Mouse (Mus musculus): Measurements from ENCODE around the gene Ric3. TPM values are rescaled to one million over a fixed set of nuclear protein-coding genes. Genes with fewer than 3 reads are reported as not detected.

Ric3 gene
- polyA plus RNA-seq, 1 experiment from 2014 or later, result 3.4 TPM

DNA sequence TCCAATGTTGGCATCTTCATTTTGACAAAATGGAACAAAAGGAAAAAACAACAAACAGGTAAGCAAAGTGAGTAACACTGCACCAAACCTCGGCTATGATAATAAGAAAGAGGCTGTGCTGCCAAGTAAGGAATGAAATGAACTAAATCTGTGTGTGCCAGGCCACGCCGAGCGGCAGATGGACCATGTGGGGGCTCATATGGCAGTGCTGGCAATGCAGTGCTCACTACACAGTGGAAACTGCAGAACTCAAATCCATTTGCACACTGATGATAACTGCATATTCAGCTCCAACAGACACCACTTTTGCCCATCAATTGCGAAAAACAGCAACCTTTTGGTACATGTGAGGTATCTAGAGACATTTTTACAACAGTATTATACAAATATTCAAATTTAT lies 43.7 kb downstream of the Ric3 start:
- no peaks in the 10 kb centered on the region for H3K9me3 ChIP-seq (replicated peaks)
- H3K9ac ChIP-seq, result no peak overlapping the region
- no peaks in the 10 kb centered on the region for H3K36me3 ChIP-seq
- 66% methylated on average over 5 of the region's 5 CpGs for WGBS
- no peak overlapping the region for H3K4me2 ChIP-seq (replicated peaks)
- ATAC-seq (ENCODE audit: insufficient number of reproducible peaks, low FRiP score, low TSS enrichment, low read depth), result no peak
- no peaks in the 10 kb centered on the region for H3K27me3 ChIP-seq
- H3K4me3 ChIP-seq (replicated peaks), result no peak overlapping the region
- H3K4me1 ChIP-seq, result peaks cover 3% of the 10 kb centered on the region; the same call in 1 of the 2 replicates
- no peak overlapping the region for H3K27ac ChIP-seq (replicated peaks)

DNA sequence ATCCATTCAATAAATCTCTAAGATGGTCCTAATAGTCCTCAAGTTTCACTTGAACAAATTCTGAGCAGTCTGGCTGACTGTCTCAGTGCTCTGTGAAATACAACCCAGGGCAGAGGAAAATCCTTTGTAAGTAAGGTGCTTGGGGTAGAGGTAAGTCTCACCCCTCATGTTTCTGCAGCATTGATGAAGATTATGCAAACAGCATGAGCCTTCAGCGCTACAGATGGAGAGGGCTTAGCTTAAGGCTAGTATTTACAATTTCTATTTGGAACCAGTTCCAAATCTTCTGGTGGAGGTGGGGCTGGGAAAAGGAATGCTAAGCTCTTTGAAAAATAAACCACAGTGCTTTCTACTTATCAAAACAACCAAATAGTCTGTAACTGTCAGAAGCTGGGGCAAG lies 44.1 kb downstream of the Ric3 start:
- H3K4me3 ChIP-seq (replicated peaks), result no peak overlapping the region
- no peaks in the 10 kb centered on the region for H3K9me3 ChIP-seq (replicated peaks)
- H3K9ac ChIP-seq, result no peak overlapping the region
- H3K27ac ChIP-seq (replicated peaks), result no peak overlapping the region
- H3K4me1 ChIP-seq, result peaks cover 3% of the 10 kb centered on the region; the same call in 1 of the 2 replicates
- ATAC-seq (ENCODE audit: insufficient number of reproducible peaks, low FRiP score, low TSS enrichment, low read depth), result no peak
- WGBS, result 23% methylated on average over 1 of the region's 1 CpGs
- H3K27me3 ChIP-seq, result no peaks in the 10 kb centered on the region
- H3K4me2 ChIP-seq (replicated peaks), result no peak overlapping the region
- H3K36me3 ChIP-seq, result no peaks in the 10 kb centered on the region

DNA sequence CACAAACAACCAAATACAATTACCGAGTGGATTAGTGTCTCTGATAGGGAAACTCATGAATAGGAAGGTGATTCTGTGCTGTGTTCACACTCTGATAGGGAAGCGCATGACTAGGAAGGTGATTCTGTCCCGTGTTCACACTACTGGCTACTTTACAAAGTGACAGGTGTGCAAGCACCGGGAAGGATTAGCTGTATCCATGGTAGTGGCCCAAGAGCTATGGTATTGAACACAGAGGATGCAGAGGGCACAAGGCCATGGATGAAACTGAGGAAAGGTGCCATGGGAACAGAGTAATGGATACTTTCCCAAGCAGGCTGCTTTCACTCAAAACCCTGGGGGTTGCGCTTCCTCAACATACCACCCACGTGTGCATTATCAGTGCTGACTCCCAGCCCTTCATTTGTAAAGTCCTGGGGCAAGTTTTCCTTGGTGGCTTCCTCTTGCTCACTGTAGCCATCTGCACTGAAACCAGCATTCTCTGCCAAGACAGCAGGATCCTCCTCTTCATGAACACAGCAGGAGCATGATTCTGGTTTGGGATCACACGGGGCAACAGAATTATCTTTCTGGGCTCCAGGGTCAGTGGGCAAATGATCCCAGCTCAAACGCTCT lies 44.9 kb downstream of the Ric3 start:
- H3K36me3 ChIP-seq, result no peaks in the 10 kb centered on the region
- no peak overlapping the region for H3K4me2 ChIP-seq (replicated peaks)
- peaks cover 3% of the 10 kb centered on the region; the same call in 1 of the 2 replicates for H3K4me1 ChIP-seq
- H3K4me3 ChIP-seq (replicated peaks), result no peak overlapping the region
- no peaks in the 10 kb centered on the region for H3K9me3 ChIP-seq (replicated peaks)
- no peak overlapping the region for H3K9ac ChIP-seq
- no peak for ATAC-seq (ENCODE audit: insufficient number of reproducible peaks, low FRiP score, low TSS enrichment, low read depth)
- H3K27me3 ChIP-seq, result no peaks in the 10 kb centered on the region
- no peak overlapping the region for H3K27ac ChIP-seq (replicated peaks)
- 73% methylated on average over 8 of the region's 8 CpGs for WGBS

DNA sequence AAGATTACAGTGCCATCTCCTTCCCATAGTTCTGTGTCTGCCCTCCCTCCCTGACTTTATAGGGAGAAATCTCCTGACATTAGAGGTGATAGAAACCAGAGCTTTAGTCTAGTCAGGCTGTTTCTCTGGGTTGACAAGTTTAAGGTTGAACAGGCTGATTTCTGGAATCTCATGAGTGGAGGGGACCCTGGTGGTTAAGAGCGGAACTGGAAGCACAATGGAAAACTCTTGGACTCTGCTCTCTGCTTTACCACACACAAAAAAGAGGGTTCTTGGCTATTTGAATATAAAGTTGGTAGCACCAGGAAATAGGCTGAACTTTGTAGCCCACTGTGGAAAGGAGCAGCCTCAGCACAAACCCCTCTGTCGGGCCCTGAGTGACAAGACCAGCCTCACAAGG lies 51.1 kb downstream of the Ric3 start:
- no peaks in the 10 kb centered on the region for H3K9me3 ChIP-seq (replicated peaks)
- 79% methylated on average over 2 of the region's 2 CpGs for whole genome bisulfite sequencing

DNA sequence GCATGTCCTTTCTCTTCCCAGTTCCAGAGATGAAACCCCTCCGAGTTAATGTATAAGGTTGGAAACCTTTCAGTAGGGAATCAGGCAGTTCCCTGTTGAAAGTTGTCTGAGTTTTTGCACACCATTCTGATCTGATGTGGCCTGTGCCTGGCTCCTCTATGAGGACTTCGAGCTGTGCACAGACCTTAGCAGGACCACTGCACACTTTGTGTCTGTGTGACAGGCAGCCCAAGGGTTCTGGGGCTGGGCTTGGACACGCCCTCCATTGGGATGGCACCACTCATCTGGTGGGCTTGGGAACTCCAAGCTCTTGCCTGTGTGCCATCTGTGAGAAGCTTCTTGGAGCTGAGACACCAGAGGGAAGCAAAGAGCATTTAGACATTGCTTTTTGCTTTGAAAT lies 51.8 kb downstream of the Ric3 start:
- ATAC-seq (ENCODE audit: insufficient number of reproducible peaks, low FRiP score, low TSS enrichment, low read depth), result no peak
- H3K9me3 ChIP-seq (replicated peaks), result no peaks in the 10 kb centered on the region
- no peak overlapping the region for H3K4me3 ChIP-seq (replicated peaks)
- no peak overlapping the region for H3K9ac ChIP-seq
- no peak overlapping the region for H3K4me2 ChIP-seq (replicated peaks)
- H3K4me1 ChIP-seq, result no peaks in the 10 kb centered on the region
- WGBS, result 77% methylated on average over 3 of the region's 3 CpGs
- H3K27ac ChIP-seq (replicated peaks), result no peak overlapping the region
- no peaks in the 10 kb centered on the region for H3K27me3 ChIP-seq
- H3K36me3 ChIP-seq, result no peaks in the 10 kb centered on the region

More for the DNA sequence above, 51.1 kb downstream of the Ric3 start:
- Histone ChIP-seq H3K4me2 (replicated peaks) (no peak overlapping the region), H3K4me3 (replicated peaks) (no peak overlapping the region), H3K36me3 (no peaks in the 10 kb centered on the region), H3K27me3 (no peaks in the 10 kb centered on the region), H3K9ac (no peak overlapping the region), H3K4me1 (no peaks in the 10 kb centered on the region), H3K27ac (replicated peaks) (no peak overlapping the region)
- no peak for ATAC-seq (ENCODE audit: insufficient number of reproducible peaks, low FRiP score, low TSS enrichment, low read depth)

DNA sequence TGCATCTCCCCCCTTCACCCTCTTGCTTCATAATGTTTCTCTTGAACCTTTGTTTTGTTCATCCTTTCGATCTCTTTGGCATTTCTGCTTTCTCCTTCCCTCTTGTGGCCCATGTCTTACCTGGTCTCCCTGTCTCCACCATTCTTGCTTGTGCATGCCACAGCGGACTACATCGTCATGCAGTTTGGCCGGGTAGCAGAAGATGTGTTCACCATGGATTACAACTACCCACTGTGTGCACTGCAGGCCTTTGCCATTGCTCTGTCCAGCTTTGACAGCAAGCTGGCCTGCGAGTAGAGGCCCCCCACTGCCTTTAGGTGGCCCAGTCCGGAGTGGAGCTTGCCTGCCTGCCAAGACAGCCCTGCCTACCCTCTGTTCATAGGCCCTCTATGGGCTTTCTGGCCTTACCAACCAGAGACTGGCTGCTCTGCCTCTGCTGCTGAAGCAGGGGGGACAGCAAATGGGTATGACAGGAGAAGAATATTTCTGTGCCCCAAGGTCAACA lies 53.1 kb downstream of the Ric3 start:
- WGBS, result 79% methylated on average over 6 of the region's 6 CpGs
- H3K9me3 ChIP-seq (replicated peaks), result no peaks in the 10 kb centered on the region
- H3K4me2 ChIP-seq (replicated peaks), result no peak overlapping the region
- H3K4me1 ChIP-seq, result no peaks in the 10 kb centered on the region
- H3K36me3 ChIP-seq, result no peaks in the 10 kb centered on the region
- no peak overlapping the region for H3K4me3 ChIP-seq (replicated peaks)
- no peak overlapping the region for H3K27ac ChIP-seq (replicated peaks)
- no peaks in the 10 kb centered on the region for H3K27me3 ChIP-seq
- no peak overlapping the region for H3K9ac ChIP-seq
- no peak; the same call in 1 of the 2 replicates for ATAC-seq (ENCODE audit: insufficient number of reproducible peaks, low FRiP score, low TSS enrichment, low read depth)

DNA sequence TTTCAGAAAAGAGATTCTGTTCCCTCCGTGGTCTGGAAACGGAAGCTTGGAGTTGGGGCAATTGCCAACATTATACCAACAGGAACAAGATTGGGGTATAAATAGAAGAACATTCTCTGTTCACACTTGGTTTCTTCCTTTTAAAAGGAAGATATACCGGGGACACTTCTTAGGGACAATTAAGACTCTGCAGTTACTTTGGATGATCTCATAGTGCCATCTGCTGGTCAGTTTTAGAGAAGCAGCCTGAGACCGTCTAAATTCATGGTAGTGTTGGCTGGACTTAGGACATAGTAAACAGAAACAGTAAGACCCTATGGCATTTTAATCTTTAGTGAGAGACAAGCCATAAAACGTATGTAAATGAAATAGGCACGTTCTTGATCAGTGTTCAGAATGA lies 54.9 kb downstream of the Ric3 start:
- ATAC-seq (ENCODE audit: insufficient number of reproducible peaks, low FRiP score, low TSS enrichment, low read depth), result no peak
- no peak overlapping the region for H3K4me3 ChIP-seq (replicated peaks)
- no peak overlapping the region for H3K27ac ChIP-seq (replicated peaks)
- no peaks in the 10 kb centered on the region for H3K27me3 ChIP-seq
- no peaks in the 10 kb centered on the region for H3K36me3 ChIP-seq
- H3K9ac ChIP-seq, result no peak overlapping the region
- no peaks in the 10 kb centered on the region for H3K9me3 ChIP-seq (replicated peaks)
- 29% methylated on average over 6 of the region's 6 CpGs for WGBS
- no peak overlapping the region for H3K4me2 ChIP-seq (replicated peaks)
- H3K4me1 ChIP-seq, result no peaks in the 10 kb centered on the region

DNA sequence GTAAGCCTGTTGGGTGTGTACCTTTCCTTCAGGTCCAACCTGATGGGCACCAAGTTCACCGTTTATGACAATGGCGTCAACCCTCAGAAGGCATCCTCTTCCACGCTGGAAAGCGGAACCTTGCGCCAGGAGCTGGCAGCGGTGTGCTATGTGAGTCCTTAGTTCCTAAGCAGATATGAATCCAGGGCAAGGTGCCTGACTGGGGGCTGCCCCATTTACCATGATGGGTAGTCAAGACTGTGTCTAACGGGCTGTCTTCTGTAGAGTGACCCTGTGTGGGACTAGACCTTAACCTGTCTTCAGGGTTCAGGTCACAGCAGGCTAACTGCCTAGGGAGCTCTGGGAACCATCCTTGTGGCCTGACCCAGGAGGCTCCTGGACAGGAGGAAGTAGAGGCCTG lies 55.4 kb downstream of the Ric3 start:
- no peaks in the 10 kb centered on the region for H3K4me1 ChIP-seq
- H3K9me3 ChIP-seq (replicated peaks), result no peaks in the 10 kb centered on the region
- no peaks in the 10 kb centered on the region for H3K36me3 ChIP-seq
- H3K4me2 ChIP-seq (replicated peaks), result no peak overlapping the region
- no peak for ATAC-seq (ENCODE audit: insufficient number of reproducible peaks, low FRiP score, low TSS enrichment, low read depth)
- no peak overlapping the region for H3K4me3 ChIP-seq (replicated peaks)
- no peak overlapping the region for H3K27ac ChIP-seq (replicated peaks)
- no peaks in the 10 kb centered on the region for H3K27me3 ChIP-seq
- 93% methylated on average over 7 of the region's 7 CpGs for WGBS
- H3K9ac ChIP-seq, result no peak overlapping the region

DNA sequence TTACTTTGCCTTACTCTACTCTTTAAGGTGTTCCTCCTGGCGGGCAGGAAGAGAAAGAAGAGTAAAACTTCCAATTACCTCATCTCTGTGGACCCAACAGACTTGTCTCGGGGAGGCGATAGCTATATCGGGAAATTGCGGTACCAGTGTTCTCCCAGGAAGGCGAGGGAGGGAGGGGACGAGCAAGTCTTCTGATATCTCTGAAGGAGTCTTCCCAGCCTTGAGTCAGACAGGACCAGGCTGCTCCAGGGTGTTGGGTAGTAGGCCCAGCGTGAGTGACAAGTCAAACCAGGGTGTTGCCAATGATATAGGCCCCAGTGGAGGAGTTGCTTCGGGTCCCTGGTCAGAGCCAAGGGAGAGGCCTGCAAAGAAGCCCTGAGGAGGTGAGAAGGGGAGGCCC lies 56.2 kb downstream of the Ric3 start:
- H3K36me3 ChIP-seq, result no peaks in the 10 kb centered on the region
- WGBS, result 87% methylated on average over 9 of the region's 9 CpGs
- no peak overlapping the region for H3K4me2 ChIP-seq (replicated peaks)
- H3K9me3 ChIP-seq (replicated peaks), result no peaks in the 10 kb centered on the region
- no peak overlapping the region for H3K27ac ChIP-seq (replicated peaks)
- H3K4me1 ChIP-seq, result no peaks in the 10 kb centered on the region
- no peak for ATAC-seq (ENCODE audit: insufficient number of reproducible peaks, low FRiP score, low TSS enrichment, low read depth)
- no peak overlapping the region for H3K9ac ChIP-seq
- no peak overlapping the region for H3K4me3 ChIP-seq (replicated peaks)
- H3K27me3 ChIP-seq, result no peaks in the 10 kb centered on the region

DNA sequence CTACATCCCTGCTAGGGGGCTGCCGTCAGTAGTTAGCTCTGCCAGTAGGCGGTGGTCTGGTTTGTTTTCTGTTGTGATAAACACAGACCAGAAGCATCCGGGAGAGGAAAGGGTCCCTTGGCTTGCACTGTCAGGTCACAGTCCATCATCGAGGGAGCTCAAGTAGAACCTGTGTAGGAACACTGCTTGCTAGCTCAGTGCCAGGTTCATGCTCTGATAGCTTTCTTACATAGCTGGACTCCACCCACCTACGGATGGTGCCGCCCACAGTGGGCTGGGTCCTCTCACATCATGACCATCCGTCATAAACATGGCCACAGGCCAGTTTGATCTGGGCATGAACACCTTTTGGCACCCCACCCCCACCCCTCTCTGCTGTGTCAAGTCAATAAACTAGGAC lies 57.4 kb downstream of the Ric3 start:
- Histone ChIP-seq H3K36me3 (no peaks in the 10 kb centered on the region), H3K9ac (no peak overlapping the region), H3K27ac (replicated peaks) (no peak overlapping the region), H3K9me3 (replicated peaks) (no peaks in the 10 kb centered on the region), H3K27me3 (no peaks in the 10 kb centered on the region), H3K4me2 (replicated peaks) (no peak overlapping the region), H3K4me1 (no peaks in the 10 kb centered on the region), H3K4me3 (replicated peaks) (no peak overlapping the region)
- 92% methylated on average over 7 of the region's 7 CpGs for WGBS
- ATAC-seq (ENCODE audit: insufficient number of reproducible peaks, low FRiP score, low TSS enrichment, low read depth), result no peak

DNA sequence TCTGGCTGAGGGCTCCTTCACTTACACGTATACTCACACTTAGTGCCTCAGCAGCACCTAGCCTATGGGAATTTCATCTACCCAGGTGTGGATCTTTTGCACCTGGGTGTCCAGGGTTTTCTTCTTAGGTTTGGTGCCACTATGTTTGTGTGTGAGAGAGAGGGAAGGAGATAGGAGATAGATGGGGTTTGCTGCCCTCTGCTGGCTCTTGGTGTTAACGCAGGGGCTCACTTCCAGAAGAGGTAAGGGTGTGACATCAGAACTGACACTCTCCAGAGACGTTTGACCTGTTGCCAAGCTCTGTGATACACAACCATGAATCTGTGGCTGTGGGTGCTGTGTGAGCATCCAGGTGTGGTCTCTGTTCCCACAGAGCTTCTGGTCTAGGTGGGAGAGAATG lies 61.7 kb downstream of the Ric3 start:
- ATAC-seq (ENCODE audit: insufficient number of reproducible peaks, low FRiP score, low TSS enrichment, low read depth), result no peak
- 14% methylated on average over 3 of the region's 3 CpGs for WGBS
- Histone ChIP-seq H3K9ac (no peak overlapping the region), H3K36me3 (no peaks in the 10 kb centered on the region), H3K27ac (replicated peaks) (no peak overlapping the region), H3K27me3 (no peaks in the 10 kb centered on the region), H3K4me1 (no peaks in the 10 kb centered on the region), H3K4me3 (replicated peaks) (no peak overlapping the region), H3K4me2 (replicated peaks) (no peak overlapping the region), H3K9me3 (replicated peaks) (no peaks in the 10 kb centered on the region)

DNA sequence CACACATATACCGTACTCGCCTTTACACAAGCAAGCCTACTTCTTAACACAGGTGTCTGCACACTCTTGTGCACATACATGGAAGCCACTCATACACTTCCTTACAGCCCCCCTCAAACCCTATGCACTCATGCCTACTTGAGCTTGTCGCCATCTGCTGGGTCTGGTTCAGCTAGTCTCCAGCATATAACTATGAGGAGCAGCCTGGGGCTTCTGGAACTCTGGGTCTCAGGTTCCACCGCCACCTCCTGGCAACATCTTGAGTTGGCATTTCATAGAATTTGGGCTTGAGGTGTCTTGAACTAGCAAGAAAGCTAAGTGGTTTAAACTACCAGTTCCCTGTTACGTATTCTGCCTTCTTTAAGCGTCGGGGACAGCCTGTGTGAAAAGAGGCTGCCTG lies 63.9 kb downstream of the Ric3 start:
- no peak for ATAC-seq (ENCODE audit: insufficient number of reproducible peaks, low FRiP score, low TSS enrichment, low read depth)

More for the DNA sequence above, 63.9 kb downstream of the Ric3 start:
- Histone ChIP-seq H3K4me1 (no peaks in the 10 kb centered on the region), H3K9ac (no peak overlapping the region), H3K4me2 (replicated peaks) (no peak overlapping the region), H3K4me3 (replicated peaks) (no peak overlapping the region), H3K27ac (replicated peaks) (no peak overlapping the region), H3K9me3 (replicated peaks) (no peaks in the 10 kb centered on the region), H3K36me3 (no peaks in the 10 kb centered on the region), H3K27me3 (no peaks in the 10 kb centered on the region)
- 92% methylated on average over 7 of the region's 7 CpGs for WGBS

All from embryonic facial prominence, embryonic 15.5 days (tissue).